Mouse (Mus musculus) activated CD4-positive, CD25-positive, alpha-beta regulatory T cell, adult 4 months (primary cell): ENCODE data around the gene B3gnt2. TPM values are rescaled to one million over a fixed set of nuclear protein-coding genes. Genes with fewer than 3 reads are reported as not detected.

Experiments
- ATAC-seq: one replicate; pipeline ENCODE4 v1.8.0; 2017
- polyA plus RNA-seq, 2 experiments: library from polyadenylated mRNA; unstranded; fragments of 100-300 nt; shearing (Covaris generic); gene quantifications; one replicate each; pipeline ENCODE4 v1.2.1; 2017

The B3gnt2 gene
- polyA plus RNA-seq, 2 experiments from 2014 or later = 4.7 to 9.8 TPM

DNA sequence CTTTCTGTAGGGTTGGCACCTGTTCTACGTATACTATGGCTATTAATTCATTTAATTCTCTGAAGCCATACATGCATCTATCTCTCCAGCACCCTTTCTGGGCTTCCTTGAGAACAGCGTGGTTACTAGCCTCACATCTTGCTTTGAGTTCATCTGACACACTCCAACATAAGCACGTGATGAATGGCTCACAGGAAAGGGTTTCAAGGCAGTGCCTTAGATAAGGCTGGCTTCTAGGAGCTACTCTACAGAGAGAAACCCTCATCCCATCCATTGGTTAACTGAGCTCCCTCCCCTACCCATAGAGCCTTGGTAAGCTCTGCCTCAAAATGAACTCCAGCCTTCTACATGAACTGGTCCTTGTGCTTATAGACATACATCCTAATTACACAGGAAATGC lies 47.3 kb downstream of the B3gnt2 start:
- peak; percentile 22 for ATAC-seq

DNA sequence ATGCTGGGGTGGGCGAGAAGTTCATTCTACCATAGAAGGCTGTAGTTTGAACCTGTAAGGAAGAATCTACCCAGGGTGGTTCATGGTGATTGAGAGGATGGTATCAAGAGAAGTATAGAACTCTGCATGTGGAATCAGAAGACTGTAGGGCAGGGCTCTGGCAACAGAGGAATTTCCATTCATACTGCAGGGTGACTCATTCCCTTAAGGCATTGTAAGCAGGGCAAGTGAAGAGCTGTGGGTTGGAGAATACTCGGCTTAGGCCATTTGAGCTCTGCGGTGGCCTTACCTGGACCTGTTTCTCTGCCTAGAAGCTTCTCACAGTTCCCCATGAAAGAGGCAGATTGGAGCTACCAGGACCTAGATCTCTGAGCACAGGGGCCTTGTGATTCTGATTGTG lies 49.3 kb downstream of the B3gnt2 start:
- ATAC-seq = no peak

DNA sequence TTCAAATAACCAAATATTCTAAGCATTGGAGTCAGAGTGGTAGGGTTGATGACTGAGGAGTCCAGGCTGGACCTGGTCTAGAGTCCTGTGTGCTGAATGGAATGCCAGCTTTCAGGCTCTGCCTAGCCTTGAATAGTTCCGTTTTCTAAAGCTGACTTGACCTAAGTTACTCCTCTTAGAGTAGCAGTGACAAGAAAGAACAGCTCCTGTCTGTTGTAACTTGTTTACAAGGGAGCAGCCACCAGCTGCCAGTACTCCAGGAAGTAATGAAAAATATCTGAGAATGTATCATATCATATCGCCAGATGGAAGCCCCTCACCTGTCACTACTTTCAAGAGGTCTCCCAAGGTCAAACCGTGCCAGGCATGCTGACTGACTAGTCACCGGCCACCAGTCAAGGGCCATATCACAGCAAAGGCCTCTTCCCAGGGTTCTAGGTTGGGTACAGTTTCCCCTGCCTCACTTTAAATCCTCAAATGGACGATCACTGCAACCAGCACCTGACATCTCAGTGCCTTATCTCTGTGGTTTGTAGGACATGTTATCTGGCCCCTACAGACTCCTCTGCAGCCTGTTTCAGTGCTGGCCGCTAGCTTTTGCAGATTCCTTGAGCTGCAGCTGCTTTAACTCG lies 51.2 kb downstream of the B3gnt2 start:
- ATAC-seq = no peak

DNA sequence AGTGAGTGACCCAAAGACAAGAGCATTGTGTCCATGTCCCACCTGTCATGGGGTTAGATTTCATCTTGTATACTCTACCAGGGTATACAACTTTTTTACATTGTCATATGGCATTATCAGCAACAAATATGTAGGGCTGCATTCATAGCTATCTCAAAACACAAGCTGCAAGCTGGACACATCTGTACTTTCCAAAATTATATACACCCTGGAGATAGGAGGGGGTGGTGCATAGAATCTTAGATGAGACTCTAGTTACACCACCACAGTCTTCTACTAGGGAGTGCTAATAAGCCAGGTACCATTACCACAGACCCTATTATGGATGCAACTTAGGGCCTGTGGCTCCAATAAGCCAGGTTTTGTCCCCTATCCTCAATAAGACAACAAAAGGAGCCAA lies 52.7 kb downstream of the B3gnt2 start:
- no peak for ATAC-seq

DNA sequence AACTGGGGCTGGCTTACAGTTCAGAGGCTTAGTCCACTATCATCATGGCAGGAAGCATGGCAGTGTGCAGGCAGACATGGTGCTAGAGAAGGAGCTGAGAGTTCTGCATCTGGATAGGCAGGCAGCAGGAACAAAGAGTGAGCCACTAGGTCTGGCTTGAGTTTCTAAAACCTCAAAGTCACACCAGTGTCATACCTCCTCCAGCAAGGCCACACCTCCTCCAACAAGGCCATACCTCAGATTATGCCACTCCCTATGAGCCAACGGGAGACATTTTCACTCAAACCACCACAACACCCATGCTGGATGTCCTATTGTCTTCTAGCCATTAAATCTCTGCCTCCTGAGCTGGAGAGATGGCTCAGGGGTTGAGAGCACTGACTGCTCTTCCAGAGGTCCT lies 55.6 kb downstream of the B3gnt2 start:
- no peak for ATAC-seq

DNA sequence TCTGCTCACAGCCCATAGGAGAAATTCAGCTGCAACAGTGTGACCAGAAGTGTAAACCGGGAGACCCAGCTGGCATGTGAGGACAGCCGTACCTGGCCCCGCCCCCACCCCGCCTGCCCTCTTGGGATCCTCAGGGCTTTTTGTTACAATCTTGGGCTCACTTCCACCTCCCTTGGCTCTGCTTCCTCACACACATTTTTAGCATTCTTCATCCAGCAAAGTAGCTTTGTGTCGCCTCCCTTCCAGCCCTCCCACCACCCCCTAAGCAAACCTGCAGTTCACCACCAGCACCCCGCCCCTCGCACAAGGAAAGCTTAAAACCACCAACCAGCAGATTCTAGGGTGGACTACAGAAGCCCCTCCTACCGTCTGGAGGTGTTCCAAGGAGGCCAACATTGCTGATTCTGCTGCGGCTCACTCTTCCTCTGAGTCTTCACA lies 60.8 kb downstream of the B3gnt2 start:
- ATAC-seq = no peak

DNA sequence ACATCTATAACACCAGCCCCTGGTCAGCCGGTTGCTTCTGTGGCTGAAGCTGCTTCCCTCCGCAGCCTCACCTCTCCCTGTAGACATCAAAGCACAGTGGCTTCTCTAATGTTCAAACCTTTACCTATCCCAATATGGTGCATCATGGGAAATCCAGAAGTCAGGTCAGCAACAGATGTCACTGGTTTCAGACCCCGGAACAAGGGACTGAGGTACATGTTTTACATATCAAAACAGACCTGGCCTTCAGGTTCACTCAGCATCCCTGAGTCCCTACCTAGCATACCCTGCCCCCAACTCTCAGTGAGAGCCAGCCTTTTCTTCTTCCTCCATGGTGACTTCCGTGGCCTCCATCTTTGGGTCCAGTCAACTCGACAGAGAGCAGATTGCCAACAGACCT lies 61.8 kb downstream of the B3gnt2 start:
- ATAC-seq = no peak

DNA sequence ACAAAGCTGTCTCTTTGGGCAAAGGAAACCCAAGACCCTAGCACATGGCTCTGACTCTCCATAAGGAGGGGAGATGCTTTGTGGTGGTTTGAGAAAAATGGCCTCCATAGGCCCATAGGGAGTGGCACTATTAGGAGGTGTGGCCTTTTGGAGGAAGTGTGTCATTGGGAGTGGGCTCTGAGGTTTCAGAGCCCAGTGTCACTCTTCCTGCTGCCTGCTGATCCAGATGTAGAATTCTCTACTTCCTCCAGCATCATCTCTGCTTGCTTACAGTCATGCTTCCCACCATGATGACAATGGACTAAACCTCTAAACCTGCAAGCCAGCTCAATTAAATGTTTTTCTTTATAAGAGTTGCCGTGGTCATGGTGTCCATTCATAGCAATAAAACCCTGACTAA lies 66.0 kb downstream of the B3gnt2 start:
- no peak for ATAC-seq

DNA sequence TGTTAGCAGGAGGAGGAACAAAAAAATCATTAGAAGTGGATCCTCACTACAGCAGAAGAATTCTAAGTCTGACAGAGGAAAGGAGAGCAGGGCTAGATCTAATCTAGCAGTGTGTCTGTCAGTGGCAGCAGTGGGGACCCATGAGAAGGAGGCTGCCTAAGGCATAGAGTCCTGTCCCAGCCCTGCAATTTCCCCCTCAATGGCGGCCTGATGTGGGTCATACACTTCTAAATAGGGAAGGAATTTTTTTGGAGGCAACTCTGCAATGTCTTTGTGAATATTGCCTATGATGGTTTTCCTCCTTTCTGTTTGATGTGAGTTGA lies 66.9 kb downstream of the B3gnt2 start:
- ATAC-seq = no peak

DNA sequence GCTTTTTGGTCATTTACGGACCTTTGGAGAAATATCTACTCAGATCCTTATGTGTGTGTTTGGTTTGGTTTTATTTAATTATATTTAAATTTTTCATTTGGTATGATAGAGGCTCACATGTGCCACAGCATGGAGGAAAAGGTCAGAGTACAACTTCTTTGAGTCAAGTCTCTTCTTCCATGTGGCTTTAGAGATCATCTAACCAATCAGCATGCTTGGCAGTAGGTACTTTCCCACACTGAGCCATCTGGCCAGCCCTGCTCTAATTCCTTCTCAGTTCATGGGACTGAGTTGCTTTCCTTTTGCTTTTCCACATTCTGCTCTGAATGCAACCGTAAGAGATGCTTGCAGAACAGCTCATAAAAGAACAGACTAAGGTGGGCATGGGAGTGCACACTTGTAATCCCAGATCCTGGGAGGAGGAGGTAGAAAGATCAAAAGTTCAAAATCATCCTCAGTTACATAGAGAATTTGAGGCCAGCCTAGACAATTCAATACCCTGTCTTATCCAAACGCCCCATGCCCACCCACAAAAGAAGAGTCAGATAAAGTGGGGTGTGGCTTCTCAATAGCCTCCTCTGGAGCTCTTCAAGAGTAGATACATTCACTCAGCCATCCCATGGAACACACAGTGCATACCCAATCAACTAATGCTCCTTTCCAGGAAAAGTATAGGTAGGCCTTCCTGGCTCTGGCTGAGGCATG lies 67.4 kb downstream of the B3gnt2 start:
- no peak for ATAC-seq

DNA sequence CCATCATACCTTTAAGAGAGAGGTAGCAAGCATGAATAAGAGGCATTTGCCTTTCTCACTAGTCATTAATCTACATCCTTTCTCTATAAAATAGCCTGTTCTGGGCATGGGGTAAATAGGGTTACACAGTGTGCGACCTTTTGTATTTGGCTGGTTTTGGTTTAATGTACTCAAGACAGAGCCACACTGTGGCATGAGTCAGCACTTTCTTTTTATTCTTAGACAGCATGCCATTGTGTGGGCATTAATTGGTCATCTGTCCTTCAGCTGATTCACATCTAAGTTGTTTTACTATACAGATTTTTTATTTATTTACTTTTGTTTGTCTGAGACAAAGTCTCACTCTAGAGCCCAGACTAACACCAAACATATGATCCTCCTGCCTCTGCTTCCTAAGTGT lies 68.6 kb downstream of the B3gnt2 start:
- ATAC-seq = no peak

DNA sequence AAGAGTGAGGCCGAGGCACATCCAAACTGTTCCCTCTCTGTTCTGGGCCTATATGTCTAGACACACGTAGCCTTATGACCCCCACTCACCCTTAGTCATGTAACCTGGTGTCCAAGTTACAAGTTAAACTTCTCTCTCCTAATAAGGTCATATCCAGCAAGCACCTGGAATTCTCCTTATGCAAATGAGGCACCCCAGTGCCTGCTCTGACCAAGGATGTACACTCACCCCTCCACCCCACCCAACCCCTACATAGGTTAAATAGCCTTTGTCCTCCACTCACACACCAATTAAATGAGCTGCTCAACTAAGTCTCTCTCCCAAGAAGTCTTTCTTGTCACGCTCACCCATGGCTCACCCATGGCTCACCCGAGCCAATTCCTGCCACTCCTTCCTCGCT lies 69.0 kb downstream of the B3gnt2 start:
- no peak for ATAC-seq

DNA sequence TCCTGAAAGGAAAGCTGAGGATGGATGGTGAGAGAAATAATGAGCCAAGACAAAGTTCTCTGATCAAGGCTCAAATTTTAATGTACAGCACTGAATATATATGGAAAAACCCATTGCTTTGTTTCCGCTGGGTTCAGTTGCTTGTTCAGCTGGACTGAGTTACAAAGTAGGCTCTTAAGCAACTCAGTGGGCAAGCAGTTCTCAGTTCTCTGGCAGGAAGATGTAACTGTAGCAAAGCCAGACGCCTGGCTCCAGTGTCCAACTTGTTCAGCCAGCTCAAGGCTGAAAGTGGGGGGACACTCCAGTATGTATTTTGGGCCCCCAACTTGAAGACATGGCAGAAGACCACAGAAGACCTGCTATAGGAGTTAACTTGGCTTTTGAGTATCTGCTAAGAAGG lies 72.9 kb downstream of the B3gnt2 start:
- ATAC-seq = no peak

DNA sequence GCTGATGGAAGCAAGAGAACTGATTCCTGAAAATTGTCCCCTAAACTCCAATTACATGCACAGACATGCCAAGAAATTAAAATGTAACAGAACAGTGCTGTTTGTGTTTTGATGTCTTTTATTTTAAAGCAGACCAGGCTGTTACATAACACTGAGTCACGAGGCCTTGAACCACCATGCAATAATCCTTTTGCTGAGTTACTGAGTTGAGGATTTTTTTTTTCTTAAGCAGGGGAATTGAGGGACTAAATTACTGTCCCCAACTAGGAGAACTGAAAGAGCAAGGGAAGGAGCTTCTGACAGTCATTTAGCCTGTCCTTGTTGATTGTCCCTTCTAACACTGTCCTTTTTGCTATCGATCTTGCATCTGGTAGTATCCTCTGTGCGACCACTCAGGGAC lies 76.3 kb downstream of the B3gnt2 start:
- ATAC-seq = no peak

DNA sequence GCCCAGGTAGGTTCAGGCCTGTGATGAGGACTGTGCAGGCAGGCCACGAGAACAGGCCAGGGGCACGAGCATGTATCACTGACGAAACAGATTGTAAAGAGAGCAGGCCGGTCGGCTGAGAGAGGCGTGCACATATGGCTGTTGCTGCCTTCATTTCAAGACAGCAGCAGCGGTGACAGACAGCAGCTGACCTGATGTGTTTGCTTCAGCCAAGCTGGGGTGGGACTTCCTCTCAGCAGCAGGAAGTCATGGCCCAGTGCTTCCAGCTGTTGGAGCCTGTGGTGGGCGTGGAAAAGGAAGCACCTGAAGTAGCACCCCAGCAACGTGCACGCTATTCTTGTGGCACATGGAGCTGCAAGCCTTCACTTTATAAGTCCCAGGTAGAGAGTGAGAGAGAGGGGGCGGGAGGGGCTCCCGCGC lies 78.0 kb downstream of the B3gnt2 start:
- ATAC-seq = peak; percentile 57

DNA sequence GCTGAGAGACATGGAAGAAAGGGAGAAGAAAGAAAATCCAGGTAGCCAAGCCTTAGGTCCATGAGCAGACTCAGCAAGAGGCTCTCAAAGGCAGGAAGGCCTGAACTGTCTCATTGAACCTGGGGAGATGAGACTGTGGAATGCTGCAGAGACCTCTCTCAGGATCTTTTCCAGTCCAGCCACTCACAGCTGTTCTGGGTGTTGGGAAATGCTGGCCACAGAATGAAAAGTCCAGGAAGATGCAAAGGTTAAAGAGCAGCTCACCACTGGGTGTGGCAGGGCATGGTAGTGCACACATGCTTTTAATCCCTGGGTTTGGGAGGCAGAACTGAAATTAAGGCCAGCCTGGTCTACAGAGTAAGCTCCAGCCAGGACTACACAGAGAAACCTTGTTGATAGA lies 79.6 kb downstream of the B3gnt2 start:
- ATAC-seq = no peak

DNA sequence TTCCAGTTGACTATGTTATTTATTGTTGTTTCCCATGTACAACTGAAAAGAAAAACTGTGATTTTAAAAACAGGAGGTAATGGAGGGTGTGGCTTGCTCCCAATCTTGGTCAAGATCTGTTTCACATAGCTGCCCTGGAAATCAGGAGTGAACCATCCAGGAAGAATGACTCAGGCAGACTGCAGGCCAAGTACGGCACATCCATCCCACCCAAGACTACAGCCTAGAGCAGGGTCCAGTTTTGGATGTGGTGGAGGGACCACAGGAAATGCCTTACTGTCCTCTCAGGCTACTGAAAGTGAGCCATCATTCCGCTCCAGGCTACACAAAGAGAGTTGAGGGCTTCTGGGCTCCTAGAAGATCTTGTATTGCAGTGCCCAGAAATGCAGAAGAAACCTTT lies 80.0 kb downstream of the B3gnt2 start:
- no peak for ATAC-seq

DNA sequence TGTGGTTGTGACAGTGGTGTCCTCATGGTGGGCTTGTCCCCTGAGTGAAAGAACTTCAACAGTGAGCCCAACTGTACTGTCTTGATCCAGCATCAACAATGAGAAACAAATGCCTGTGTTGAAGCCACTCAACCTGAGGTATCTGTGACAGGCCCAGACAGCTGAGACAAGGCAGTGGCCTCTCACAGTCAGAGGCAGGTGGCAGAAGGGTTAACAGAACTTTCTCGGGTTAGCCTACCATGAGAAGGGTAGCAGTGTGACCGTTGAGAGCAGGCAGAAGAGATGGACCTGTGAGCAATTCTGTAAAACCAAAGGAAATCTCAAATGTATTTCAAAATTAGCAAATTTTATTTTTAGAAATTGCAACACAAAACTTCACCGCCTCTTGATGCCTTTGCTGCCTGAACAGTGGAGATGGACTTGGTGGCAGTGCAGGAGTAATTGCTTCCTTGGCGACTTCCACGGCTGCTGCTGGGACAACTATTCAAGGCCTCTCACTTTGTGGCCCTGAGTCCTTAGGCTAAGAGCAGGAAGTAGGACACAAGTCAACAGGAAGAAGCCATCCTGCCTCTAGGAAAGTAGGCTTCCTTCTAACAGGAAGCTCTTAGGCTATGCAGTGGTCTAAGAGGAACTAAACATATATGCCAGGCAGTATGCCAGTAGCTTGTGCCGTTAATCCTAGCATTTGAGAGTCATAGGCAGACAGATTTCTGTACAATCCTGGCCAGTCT lies 80.8 kb downstream of the B3gnt2 start:
- ATAC-seq = no peak

DNA sequence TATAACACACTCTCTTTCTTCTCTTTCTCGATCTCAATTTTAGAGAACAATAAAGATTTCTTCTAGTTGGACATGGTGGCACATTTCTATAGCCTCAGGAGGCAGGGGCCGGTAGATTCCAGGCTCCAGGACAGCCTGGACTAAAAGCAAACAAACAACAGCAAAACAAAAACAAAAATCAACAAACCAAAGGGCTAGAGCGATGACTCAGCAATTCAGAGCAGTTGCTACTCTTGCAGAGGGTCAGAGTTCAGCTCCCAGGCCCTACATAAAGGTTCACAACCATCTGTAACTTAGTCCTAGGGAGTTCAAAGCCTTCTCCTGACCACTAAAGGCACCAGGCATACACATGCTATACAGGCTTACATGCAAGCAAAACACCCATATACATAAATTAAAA lies 82.2 kb downstream of the B3gnt2 start:
- ATAC-seq = no peak

DNA sequence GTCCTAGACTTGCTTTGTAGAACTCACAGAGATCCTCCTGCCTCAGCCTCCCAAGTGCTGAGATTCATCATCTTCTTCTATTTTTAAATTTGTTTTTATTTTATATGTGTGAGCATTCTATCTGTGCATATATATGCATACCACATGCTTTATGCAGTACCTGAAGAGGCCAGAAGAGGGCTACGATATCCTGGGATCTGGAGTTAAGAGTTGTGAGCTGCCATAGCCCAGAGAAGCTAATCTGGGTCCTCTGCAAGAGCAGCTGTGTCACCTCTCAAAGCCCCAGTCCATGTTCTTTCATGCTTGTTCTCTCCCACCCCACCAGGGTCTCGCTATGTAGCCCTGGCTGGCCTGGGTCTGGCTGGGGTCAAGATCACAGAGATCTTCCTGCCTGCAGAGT lies 83.2 kb downstream of the B3gnt2 start:
- ATAC-seq = no peak

DNA sequence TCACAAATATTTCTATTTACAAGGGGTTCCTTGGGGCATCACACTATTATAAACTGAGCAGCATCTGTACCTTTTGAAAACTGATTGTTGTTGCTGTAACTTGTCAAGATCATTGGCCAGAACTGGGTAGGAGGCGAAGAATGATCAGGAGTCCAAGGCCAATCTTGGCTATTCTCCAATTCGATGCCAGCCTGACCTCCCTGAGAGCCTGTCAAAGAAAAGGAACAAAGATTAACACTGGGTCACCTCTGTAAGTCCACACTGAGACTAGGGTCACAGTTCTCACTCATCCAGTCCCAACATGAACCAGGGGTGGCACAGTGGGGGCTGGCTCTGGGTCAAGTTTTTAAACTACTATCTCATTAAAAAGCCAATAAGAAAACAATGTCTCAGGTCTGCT lies 85.9 kb downstream of the B3gnt2 start:
- no peak for ATAC-seq

DNA sequence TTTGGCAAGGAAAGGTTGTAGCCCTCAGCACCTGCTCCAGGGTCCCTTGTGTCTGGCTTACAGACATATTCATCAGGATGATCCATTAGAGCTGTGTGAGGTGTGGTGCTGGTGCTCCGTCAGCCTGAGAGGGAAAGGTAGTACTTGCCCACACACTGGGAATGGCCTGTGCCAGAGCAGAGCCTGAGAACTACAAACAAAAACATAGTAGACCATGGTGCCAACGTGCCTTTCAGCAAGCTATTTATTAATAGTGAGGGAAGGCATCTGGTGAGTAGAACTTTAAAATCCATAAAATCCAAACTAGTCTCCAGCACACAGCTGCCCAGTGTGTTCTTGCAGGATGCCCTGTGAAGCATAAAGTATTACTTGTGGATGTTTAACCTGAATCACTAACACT lies 94.5 kb downstream of the B3gnt2 start:
- ATAC-seq = no peak

DNA sequence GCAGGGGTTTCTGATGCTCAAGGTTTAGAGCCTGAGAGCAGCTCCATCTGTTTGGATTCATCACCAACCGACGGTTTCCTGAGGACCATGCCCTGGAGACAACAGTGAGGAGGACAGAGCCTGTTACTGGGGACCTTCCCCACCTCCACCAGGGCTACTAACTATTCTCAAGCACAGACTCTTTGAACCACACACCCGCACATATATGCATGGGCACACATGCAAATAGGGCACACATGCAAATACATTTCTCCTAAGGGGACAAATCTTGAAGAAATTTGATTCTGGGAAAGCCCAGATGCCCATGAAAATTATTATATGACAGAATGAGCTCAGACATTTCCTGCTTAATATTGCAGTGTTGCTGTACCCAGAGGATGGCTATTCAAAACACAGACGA lies 95.3 kb downstream of the B3gnt2 start:
- ATAC-seq = no peak

DNA sequence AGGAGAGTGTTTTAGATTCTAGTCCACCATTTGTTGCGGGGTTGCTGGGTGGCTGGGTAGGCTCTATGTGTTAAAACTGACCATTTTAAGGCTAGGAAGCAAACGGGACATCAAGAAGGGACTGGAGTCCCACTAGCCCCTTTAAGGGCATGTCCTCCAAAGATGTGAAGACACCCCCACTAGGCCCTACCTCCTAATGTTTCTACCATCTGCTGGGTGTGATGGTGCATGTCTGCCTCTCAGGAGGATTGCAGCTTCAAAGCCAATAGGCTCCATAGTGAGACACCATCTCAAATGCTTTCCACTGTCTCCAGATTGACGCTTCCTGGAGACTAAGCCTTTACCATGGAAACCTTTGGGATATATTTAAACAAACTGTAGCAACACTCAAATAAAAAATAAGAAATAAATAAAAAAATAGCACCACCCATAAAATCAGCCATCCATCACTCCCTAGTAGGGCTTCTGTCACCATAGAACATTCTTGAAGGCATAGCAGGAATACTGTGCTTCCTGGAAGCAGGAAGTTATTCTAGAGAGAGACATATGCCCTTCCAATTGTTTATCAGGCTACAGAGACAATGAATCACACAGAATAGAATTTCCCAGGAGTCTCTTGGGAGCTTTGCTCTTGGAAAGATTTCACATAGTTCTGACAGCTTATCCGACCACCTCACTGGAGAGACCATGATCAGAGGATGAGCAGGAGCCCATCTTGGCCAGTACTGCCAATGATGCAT lies 97.0 kb downstream of the B3gnt2 start:
- ATAC-seq = no peak
